Mouse (Mus musculus): ENCODE data around the gene Fam133b. TPM values are rescaled to one million over a fixed set of nuclear protein-coding genes. Genes with fewer than 3 reads are reported as not detected.

Fam133b gene
- 60.1 TPM for polyA plus RNA-seq (2015; fragmentation: Illumina TruSeq; extraction: RNeasy Lipid Tissue Mini Kit (QIAGEN cat#74804); ENCODE audit: low read depth, low replicate concordance)

GRCm38 (mm10) chr5:3543629-3544479, at the start of gene Fam133b:
Gene Fam133b, plus strand, starts transcription at chr5:3543833.

GRCm38 (mm10) chr5:3571266-3571665, 27.6 kb downstream of the Fam133b start, which contains the start of gene 1700109H08Rik:
Gene 1700109H08Rik, plus strand, starts transcription at chr5:3571566.

GRCm38 (mm10) chr5:3595693-3596398, 52.2 kb downstream of the Fam133b start, which contains the start of gene Pex1:
Gene Pex1, plus strand, starts transcription at chr5:3596066.

GRCm38 (mm10) chr5:3596399-3596766, 52.8 kb downstream of the Fam133b start, which contains the start of gene Rbm48:
Gene Rbm48, minus strand, starts transcription at chr5:3596585.

Other genes with a start within 250 kb of the Fam133b start
- 0.74 TPM for gene Cdk6, start 202.3 kb upstream of the Fam133b start, polyA plus RNA-seq (2015; fragmentation: Illumina TruSeq; extraction: RNeasy Lipid Tissue Mini Kit (QIAGEN cat#74804); ENCODE audit: low read depth, low replicate concordance)
- 3.9 TPM for gene 1700109H08Rik, start 27.7 kb downstream of the Fam133b start, polyA plus RNA-seq (2015; fragmentation: Illumina TruSeq; extraction: RNeasy Lipid Tissue Mini Kit (QIAGEN cat#74804); ENCODE audit: low read depth, low replicate concordance)
- 25.1 TPM for gene Pex1, start 52.2 kb downstream of the Fam133b start, polyA plus RNA-seq (2015; fragmentation: Illumina TruSeq; extraction: RNeasy Lipid Tissue Mini Kit (QIAGEN cat#74804); ENCODE audit: low read depth, low replicate concordance)
- 11.6 TPM for gene Rbm48, start 52.8 kb downstream of the Fam133b start, polyA plus RNA-seq (2015; fragmentation: Illumina TruSeq; extraction: RNeasy Lipid Tissue Mini Kit (QIAGEN cat#74804); ENCODE audit: low read depth, low replicate concordance)
- gene Tmbim7, start 107.3 kb downstream of the Fam133b start, polyA plus RNA-seq (2015; fragmentation: Illumina TruSeq; extraction: RNeasy Lipid Tissue Mini Kit (QIAGEN cat#74804); ENCODE audit: low read depth, low replicate concordance): not detected
- gene Gatad1, start 113.4 kb downstream of the Fam133b start, polyA plus RNA-seq (2015; fragmentation: Illumina TruSeq; extraction: RNeasy Lipid Tissue Mini Kit (QIAGEN cat#74804); ENCODE audit: low read depth, low replicate concordance): 125 TPM

Data from brain, adult 10 weeks (tissue).